Mouse (Mus musculus): Measurements from ENCODE around the gene Psg29. TPM values are rescaled to one million over a fixed set of nuclear protein-coding genes. Genes with fewer than 3 reads are reported as not detected.

Gene Psg29
- polyA plus RNA-seq (2015; fragmentation: Nextera tagmentation; extraction: Ambion mirVana), result not detected in 2 replicates

DNA sequence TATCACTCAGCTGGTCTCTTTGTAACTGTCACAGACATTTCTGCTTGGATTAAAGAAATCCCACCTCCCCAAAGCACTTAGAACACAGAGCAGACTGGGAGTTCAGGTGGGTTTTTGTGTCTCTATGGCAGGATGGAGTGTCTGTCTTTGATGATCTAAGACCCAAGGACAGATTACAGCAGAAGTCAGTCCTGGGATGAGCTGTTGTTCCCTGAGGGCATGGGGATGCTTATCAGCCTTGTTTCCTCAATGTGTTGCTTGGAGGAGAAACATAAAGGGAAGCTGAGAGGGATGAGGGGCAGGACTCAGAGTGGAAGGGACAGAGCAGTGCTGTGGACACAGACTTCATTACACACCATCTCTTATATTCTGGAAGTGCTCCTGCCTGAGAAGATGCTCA is at the start of gene Psg29:
Gene Psg29, plus strand, starts transcription at position 301 of the 400 bp plus-strand sequence.
- Histone ChIP-seq H3K27me3 (replicated peaks) (no peaks in the 10 kb centered on the region), H3K27ac (no peak within 1 kb of the TSS), H3K4me1 (no peaks in the 10 kb centered on the region), H3K36me3 (replicated peaks) (no peaks in the 10 kb centered on the region), H3K4me3 (no peak within 1 kb of the TSS), H3K9ac (no peak within 1 kb of the TSS), H3K4me2 (no peak within 1 kb of the TSS), H3K9me3 (peaks cover 14% of the 10 kb centered on the region; the same call in 1 of the 2 replicates)
- no peak for ATAC-seq (replicated peaks)

DNA sequence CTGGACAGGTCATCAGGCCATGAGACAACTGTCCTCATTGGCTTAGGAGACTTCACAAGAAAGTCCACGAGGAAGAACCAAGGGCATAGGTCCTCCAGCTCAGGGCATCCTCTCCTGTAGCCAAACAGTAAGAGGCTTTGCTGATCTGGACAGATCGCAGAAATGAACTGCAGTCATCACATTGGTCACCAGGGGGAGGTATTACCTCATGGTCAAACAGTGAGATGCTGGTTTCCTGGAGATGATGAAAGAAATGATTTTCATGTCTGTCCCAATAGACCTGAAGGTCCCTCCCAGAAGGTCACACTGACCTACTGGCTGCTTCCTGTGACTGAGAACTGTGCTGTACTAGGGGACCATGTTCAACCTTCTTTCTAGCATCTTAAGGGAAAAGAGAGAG is 47.6 kb upstream of the Psg29 start:
- WGBS, result 42% methylated on average over 2 of the region's 2 CpGs
- H3K27me3 ChIP-seq (replicated peaks), result no peaks in the 10 kb centered on the region
- ATAC-seq (replicated peaks), result no peak

DNA sequence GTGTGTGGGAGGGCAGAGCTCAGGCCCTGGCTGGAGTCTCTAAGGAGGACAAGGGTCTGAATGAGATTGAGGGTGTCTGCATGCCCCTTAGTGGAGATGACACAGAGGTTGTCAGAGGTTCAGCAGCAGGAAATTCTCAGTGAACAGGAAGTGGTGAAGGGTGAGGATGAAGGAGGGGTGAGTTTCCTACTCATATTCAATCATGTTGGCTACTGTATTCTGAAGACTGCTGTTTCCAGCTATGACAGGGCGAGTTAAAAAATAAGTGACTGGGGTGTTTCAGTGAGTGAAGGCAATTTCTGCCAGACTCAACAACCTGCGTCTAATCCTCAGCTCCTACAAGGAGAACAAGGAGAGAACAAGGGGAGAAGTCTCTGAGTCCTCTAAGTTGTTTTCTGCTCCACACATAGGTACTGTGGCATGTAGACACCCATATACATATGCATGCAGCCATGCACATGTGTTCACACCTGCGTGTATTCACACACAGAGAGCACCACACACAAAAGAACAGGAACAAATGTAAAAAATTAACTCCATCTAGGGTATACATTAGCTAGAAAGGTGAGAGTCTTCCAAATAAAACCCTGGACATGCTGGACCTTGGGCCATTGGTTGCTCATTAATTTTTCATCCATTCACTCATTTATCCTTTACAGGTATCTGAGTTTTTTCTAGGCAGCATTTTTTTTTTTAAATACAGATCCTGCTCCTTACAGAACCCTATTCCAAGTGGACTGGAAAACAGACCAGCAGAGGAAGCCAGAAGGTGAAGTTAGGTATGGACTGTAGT is 46.2 kb upstream of the Psg29 start:
- Histone ChIP-seq H3K9me3 (peaks cover 1% of the 10 kb centered on the region; the same call in 1 of the 2 replicates), H3K4me2 (no peak overlapping the region), H3K4me1 (no peaks in the 10 kb centered on the region), H3K4me3 (no peak overlapping the region), H3K27me3 (replicated peaks) (no peaks in the 10 kb centered on the region), H3K27ac (no peak overlapping the region), H3K36me3 (replicated peaks) (no peaks in the 10 kb centered on the region), H3K9ac (no peak overlapping the region)
- ATAC-seq (replicated peaks), result no peak
- 83% methylated on average over 3 of the region's 3 CpGs for WGBS

More for the DNA sequence above, 47.6 kb upstream of the Psg29 start:
- Histone ChIP-seq H3K4me2 (no peak overlapping the region), H3K36me3 (replicated peaks) (no peaks in the 10 kb centered on the region), H3K9ac (no peak overlapping the region), H3K4me1 (no peaks in the 10 kb centered on the region), H3K27ac (no peak overlapping the region), H3K9me3 (no peaks in the 10 kb centered on the region; the same call in 1 of the 2 replicates), H3K4me3 (no peak overlapping the region)

DNA sequence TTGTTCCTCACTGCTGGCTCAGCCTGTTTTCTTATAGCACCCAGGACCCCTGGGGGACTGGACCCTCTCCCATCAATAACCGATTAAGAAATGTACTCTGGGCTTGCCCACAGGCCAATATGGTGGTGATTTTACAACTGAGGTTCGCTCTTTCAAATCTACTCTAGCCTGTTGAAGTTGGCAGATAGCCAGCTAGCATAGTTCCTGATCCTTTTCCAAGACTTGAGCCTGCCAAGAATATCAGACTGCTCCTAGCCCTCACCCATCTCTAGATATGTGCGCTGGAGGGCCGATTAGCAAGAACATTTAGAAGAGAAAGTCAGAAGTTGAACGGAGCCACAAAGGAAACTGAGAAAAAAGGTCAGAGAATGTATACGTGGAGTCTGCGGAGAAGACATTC is 44.3 kb upstream of the Psg29 start:
- Histone ChIP-seq H3K9me3 (peaks cover 6% of the 10 kb centered on the region), H3K27me3 (replicated peaks) (no peaks in the 10 kb centered on the region), H3K36me3 (replicated peaks) (no peaks in the 10 kb centered on the region), H3K9ac (no peak overlapping the region), H3K4me3 (no peak overlapping the region), H3K4me1 (no peaks in the 10 kb centered on the region), H3K27ac (no peak overlapping the region), H3K4me2 (no peak overlapping the region)
- no peak for ATAC-seq (replicated peaks)
- WGBS, result 87% methylated on average over 7 of the region's 7 CpGs

DNA sequence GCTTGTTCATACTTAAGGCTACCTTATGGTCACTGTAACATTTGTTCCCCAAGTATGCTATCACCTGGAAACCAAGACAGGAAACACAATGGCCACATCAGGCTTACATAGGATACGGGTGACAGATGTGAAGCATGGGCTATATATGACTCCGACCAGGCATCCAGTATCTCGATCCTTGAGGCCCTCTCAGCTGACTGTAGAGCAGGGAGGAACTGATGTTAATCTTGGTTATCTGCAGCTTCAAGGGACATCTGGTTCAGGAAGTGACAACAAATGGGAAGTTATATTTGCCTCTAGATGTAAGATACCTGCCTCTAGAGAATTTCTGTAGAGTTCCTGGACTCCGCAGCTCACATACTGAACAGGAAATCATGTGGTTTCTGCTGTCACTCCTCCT is 31.4 kb upstream of the Psg29 start:
- Histone ChIP-seq H3K4me3 (no peak overlapping the region), H3K36me3 (replicated peaks) (no peaks in the 10 kb centered on the region), H3K9ac (no peak overlapping the region), H3K4me1 (no peaks in the 10 kb centered on the region), H3K4me2 (no peak overlapping the region), H3K27me3 (replicated peaks) (no peaks in the 10 kb centered on the region), H3K27ac (no peak overlapping the region), H3K9me3 (0 out of 2 replicates have a peak, but pooled peaks cover 3% of the 10 kb centered on the region)
- WGBS, result 85% methylated on average over 4 of the region's 4 CpGs
- no peak for ATAC-seq (replicated peaks)

DNA sequence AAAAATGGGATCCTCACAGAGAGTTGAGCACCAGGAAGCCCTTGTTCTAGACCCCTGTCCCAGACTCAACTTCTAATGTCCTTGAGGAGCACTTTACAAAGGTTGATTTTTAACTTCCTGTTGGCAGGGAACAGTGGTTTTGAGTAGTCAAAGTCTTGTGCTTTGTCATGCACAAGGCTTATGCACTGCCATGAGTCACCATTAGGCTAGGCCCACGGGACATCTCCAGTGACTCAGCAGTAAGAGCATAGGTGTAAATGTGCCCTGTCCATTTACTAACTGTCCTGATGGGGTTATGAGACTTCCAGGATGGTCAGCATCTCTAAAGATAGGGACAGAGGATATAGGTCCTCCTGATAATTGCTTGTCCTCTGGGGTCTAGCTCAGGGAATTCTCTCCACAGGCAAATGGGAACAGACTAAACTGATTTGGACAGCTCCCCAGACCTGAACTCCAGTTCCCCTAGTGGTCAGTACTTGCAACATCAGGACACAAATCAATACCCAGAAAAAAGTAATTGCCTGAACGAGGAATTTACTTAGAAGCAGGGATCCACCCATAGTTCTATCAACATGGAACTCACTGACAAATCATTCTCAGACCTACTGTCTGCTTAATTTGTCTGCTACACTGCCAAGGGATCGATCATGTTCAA is 2.4 kb downstream of the Psg29 start:
- no peaks in the 10 kb centered on the region for H3K27me3 ChIP-seq (replicated peaks)
- H3K4me3 ChIP-seq, result no peak overlapping the region
- ATAC-seq (replicated peaks), result no peak
- no peak overlapping the region for H3K9ac ChIP-seq
- peaks cover 18% of the 10 kb centered on the region; the same call in 1 of the 2 replicates for H3K9me3 ChIP-seq
- no peak overlapping the region for H3K27ac ChIP-seq
- WGBS, result 69% methylated on average over 3 of the region's 3 CpGs
- H3K36me3 ChIP-seq (replicated peaks), result no peaks in the 10 kb centered on the region
- H3K4me2 ChIP-seq, result no peak overlapping the region
- H3K4me1 ChIP-seq, result no peaks in the 10 kb centered on the region

Other genes starting within 250 kb of the Psg29 start
- gene Pnmal1, start 243.8 kb upstream of the Psg29 start, polyA plus RNA-seq (2015; fragmentation: Nextera tagmentation; extraction: Ambion mirVana), result 74.5 and 76.1 TPM in 2 replicates
- gene Gm42372, start 220.4 kb upstream of the Psg29 start, polyA plus RNA-seq (2015; fragmentation: Nextera tagmentation; extraction: Ambion mirVana), result 6.8 and 7.1 TPM in 2 replicates
- 6.4 and 6.8 TPM in 2 replicates for gene Ccdc8, start 210.8 kb upstream of the Psg29 start, polyA plus RNA-seq (2015; fragmentation: Nextera tagmentation; extraction: Ambion mirVana)
- 124 and 127 TPM in 2 replicates for gene Ppp5c, start 175.6 kb upstream of the Psg29 start, polyA plus RNA-seq (2015; fragmentation: Nextera tagmentation; extraction: Ambion mirVana)
- gene Hif3a, start 141.1 kb upstream of the Psg29 start, polyA plus RNA-seq (2015; fragmentation: Nextera tagmentation; extraction: Ambion mirVana), result 4.7 and 5.2 TPM in 2 replicates
- gene Psg16, start 129.4 kb upstream of the Psg29 start, polyA plus RNA-seq (2015; fragmentation: Nextera tagmentation; extraction: Ambion mirVana), result 4.4 and 6.1 TPM in 2 replicates
- not detected in 2 replicates for gene Ceacam3, start 53.2 kb upstream of the Psg29 start, polyA plus RNA-seq (2015; fragmentation: Nextera tagmentation; extraction: Ambion mirVana)

Measured in midbrain, embryonic 15.5 days (tissue).